Mouse (Mus musculus) liver, embryonic 16.5 days (tissue): ENCODE measurements at regions not wholly inside any gene's neighbourhood (a gene's known extent, or its start where the extent isn't known, plus 50 kb on each side); places are given as distances from the start of the nearest gene placed in this dataset.
A peak's percentile ranks its signal among the peaks of the same experiment; 100 is the strongest.

Source experiments
- ATAC-seq: fragments of 200-750 bp; cut with Nextera tagmentation; 2 replicates; pipeline ENCODE4 v1.8.0; 2017; ENCODE audit warnings: low read depth, mild to moderate bottlenecking, moderate number of reproducible peaks, moderate library complexity
- H3K27ac ChIP-seq: fragments of 300-500 bp; sonication (generic); 2 replicates; pipeline ENCODE4 v1.5.1; 2014; ENCODE audit warnings: mild to moderate bottlenecking, low read length
- H3K27me3 ChIP-seq: fragments of 300-500 bp; sonication (generic); 2 replicates; pipeline ENCODE4 v1.6.1; 2014; ENCODE audit warnings: low read depth, low read length, mixed read lengths; ENCODE audit not compliant: control insufficient read depth, insufficient read depth
- H3K36me3 ChIP-seq: fragments of 300-500 bp; sonication (generic); 2 replicates; pipeline ENCODE4 v1.6.1; 2014; ENCODE audit warnings: mild to moderate bottlenecking; ENCODE audit not compliant: control insufficient read depth, insufficient read depth
- H3K4me1 ChIP-seq: fragments of 300-500 bp; sonication (generic); 2 replicates; pipeline ENCODE4 v1.6.1; 2014; ENCODE audit warnings: low read depth, low read length, mixed read lengths; ENCODE audit not compliant: control insufficient read depth
- H3K4me2 ChIP-seq: fragments of 300-500 bp; sonication (generic); 2 replicates; pipeline ENCODE4 v1.6.1; 2014; ENCODE audit warnings: low read depth, low read length, mixed read lengths
- H3K4me3 ChIP-seq: fragments of 300-500 bp; sonication (generic); 2 replicates; pipeline ENCODE4 v1.5.1; 2014; ENCODE audit warnings: low read depth, mild to moderate bottlenecking, low read length
- H3K9ac ChIP-seq: fragments of 300-500 bp; sonication (generic); 2 replicates; pipeline ENCODE4 v1.6.1; 2014; ENCODE audit warnings: low read depth, low read length
- H3K9me3 ChIP-seq: fragments of 300-500 bp; sonication (generic); replicated peaks from 2 replicates; pipeline ENCODE4 v1.6.1; 2016; ENCODE audit warnings: low read length; ENCODE audit not compliant: control insufficient read depth
- WGBS: fragments of 180-500 bp; shearing (Covaris S2); extraction: QIAGEN DNeasy Blood & Tissue Kit; methylation state at CpG from one replicate; pipeline ENCODE4 v1.1.7; 2014; ENCODE audit not compliant: insufficient replicate concordance; 5-methylcytosine and 5-hydroxymethylcytosine counted together

DNA sequence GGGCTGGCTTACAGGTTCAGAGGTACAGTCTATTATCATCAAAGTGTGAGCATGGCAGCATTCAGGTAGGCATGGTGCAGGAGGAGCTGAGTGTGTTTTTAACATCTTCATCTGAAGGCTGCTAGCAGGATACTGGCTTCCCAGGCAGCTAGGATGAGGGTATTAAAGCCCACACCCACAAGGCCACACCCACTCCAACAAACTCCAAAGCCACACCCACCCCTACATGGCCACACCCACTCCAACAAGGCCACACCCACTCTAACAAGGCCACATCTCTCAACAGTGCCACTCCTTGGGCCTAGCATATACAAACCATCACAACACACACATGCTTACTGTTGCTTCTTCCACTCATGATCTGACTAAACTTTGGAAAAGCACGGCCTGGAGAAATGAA is 172.5 kb downstream of the Msrb3 start:
- Histone ChIP-seq H3K27ac (no peak overlapping the region), H3K9me3 (no peaks in the 10 kb centered on the region), H3K4me1 (no peaks in the 10 kb centered on the region), H3K27me3 (peaks cover 12% of the 10 kb centered on the region), H3K4me2 (no peak overlapping the region), H3K9ac (no peak overlapping the region), H3K36me3 (no peaks in the 10 kb centered on the region), H3K4me3 (no peak overlapping the region)
- ATAC-seq: no peak
- 76% methylated on average over 1 of the region's 1 CpGs for WGBS

DNA sequence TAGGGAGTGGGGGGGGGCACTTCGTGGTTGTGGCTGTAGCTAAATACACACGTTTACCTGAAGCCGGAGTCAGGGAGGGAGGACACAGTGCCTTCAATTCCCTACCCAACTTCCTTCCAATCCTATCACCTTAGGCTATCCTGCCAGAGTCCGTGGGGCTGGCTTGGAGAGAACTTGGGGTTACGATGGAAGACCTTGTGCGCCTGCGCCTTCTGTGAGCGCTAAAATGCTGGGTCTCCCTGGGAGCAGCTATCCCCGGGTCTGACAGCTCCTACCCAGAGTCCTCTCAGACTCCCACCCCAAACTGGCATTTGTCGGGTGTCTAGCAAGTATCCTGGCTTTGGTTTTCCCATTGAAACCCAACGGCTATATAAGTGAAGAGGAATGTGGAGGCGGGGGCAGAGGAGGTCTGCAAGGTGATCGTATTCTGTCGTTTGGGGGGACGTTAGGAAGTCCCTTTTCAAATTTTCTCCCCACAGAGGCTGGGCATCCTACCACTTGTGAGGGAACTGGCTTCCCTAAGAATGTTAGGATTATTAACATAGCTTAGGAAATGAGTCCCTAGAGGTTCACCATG is 176.9 kb downstream of the Msrb3 start:
- Histone ChIP-seq H3K9ac (no peak overlapping the region), H3K4me1 (no peaks in the 10 kb centered on the region), H3K36me3 (no peaks in the 10 kb centered on the region), H3K27ac (no peak overlapping the region), H3K4me3 (no peak overlapping the region), H3K9me3 (no peaks in the 10 kb centered on the region), H3K27me3 (peaks cover 12% of the 10 kb centered on the region), H3K4me2 (no peak overlapping the region)
- 13% methylated on average over 15 of the region's 15 CpGs for WGBS
- ATAC-seq: no peak

DNA sequence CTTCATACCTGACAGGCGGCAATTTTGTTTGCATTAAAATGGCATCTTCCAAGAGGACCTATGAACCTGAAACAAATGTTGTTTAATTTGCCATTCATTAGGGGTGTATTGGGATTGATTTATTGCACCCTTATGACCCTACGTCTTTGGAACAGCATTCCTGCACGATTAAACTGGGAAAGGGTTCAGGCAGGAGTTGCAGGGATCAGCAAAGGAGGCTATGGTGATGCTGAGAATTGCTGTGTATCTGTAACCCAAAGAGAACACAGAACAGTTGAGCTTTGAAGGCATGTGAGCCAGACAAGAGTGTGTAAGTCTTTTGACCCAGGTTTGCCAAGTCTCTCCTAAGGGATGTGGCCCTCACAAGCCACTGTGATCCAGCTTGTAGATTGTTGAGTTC is 177.9 kb downstream of the Msrb3 start:
- H3K4me1 ChIP-seq: no peaks in the 10 kb centered on the region

DNA sequence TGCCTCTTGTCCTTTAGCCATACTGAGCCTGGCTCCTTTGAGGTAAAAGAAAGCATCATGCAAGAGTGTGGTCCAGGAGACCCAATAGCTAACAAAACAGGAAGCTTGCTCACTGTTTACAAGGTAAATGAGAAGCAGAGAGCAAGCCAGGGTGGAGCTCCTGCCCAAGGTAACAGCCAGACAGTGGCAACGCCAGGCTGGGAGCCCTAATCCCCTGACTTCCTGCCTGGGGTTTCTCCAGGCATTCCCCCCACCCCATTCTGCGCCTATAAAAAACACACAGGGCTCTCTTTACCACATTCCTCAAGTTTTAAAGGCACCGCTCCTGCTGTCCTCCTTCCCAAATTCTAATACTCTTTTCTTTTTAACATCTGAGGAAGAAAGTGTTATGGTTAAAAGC is 178.8 kb downstream of the Msrb3 start:
- no peak for ATAC-seq
- H3K27me3 ChIP-seq: peaks cover 12% of the 10 kb centered on the region
- H3K4me3 ChIP-seq: no peak overlapping the region
- no peaks in the 10 kb centered on the region for H3K9me3 ChIP-seq
- no peak overlapping the region for H3K4me2 ChIP-seq
- WGBS: 37% methylated on average over 3 of the region's 3 CpGs
- no peaks in the 10 kb centered on the region for H3K36me3 ChIP-seq
- no peaks in the 10 kb centered on the region for H3K4me1 ChIP-seq
- no peak overlapping the region for H3K9ac ChIP-seq
- no peak overlapping the region for H3K27ac ChIP-seq

More for the DNA sequence above, 177.9 kb downstream of the Msrb3 start:
- Histone ChIP-seq H3K27me3 (peaks cover 12% of the 10 kb centered on the region), H3K4me3 (no peak overlapping the region), H3K4me2 (no peak overlapping the region), H3K9me3 (no peaks in the 10 kb centered on the region), H3K9ac (no peak overlapping the region), H3K27ac (no peak overlapping the region), H3K36me3 (no peaks in the 10 kb centered on the region)
- 36% methylated on average over 3 of the region's 3 CpGs for WGBS
- ATAC-seq: no peak

DNA sequence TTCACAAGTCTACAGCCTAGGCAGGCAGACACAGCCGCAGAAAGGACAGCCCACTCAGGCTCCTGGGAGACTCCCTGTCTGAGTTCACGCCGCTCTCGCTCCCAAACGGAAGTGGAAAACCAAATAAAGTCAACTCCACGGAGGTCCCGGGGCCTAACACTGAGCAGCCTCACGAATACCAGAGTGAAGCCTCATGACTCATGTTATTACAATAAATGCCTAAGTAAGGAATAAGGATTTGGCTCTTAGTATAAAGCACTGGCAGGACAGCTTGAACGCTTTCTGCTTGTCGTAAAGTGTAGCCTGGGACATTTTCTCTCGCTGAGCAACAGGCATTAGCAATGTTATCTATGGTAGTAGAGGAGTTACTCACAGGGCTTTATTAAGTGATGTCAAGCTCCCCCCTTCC is 181.7 kb downstream of the Msrb3 start:
- H3K4me2 ChIP-seq: no peak overlapping the region
- no peak overlapping the region for H3K4me3 ChIP-seq
- H3K27me3 ChIP-seq: peaks cover 6% of the 10 kb centered on the region; the same call in 1 of the 2 replicates
- no peak overlapping the region for H3K27ac ChIP-seq
- H3K36me3 ChIP-seq: no peaks in the 10 kb centered on the region
- no peaks in the 10 kb centered on the region for H3K4me1 ChIP-seq
- ATAC-seq: no peak
- H3K9me3 ChIP-seq: no peaks in the 10 kb centered on the region
- H3K9ac ChIP-seq: no peak overlapping the region
- 53% methylated on average over 11 of the region's 11 CpGs for WGBS

DNA sequence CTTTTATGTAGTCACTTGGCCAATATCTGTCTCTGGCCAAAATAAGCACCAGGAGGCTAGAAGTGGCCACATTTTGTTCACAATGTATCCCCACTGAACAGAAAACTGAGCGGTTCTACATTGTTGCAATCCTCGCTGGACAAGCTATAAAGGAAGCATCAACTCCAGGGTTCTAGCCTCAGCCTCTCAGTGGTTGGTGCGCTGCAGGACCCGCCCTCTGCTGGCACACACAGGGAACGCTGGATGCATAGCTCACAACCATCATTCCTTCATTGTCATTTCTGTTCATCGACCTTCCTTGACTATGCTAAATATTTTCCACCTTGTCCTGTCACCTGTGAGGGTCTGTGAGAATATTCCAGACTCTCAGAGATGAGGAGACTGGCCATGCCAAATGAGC is 182.5 kb downstream of the Msrb3 start:
- ATAC-seq: no peak
- Histone ChIP-seq H3K4me1 (no peaks in the 10 kb centered on the region), H3K27me3 (no peaks in the 10 kb centered on the region), H3K4me3 (no peak overlapping the region), H3K36me3 (no peaks in the 10 kb centered on the region), H3K27ac (no peak overlapping the region), H3K4me2 (no peak overlapping the region), H3K9ac (no peak overlapping the region), H3K9me3 (no peaks in the 10 kb centered on the region)
- WGBS: 50% methylated on average over 6 of the region's 6 CpGs

DNA sequence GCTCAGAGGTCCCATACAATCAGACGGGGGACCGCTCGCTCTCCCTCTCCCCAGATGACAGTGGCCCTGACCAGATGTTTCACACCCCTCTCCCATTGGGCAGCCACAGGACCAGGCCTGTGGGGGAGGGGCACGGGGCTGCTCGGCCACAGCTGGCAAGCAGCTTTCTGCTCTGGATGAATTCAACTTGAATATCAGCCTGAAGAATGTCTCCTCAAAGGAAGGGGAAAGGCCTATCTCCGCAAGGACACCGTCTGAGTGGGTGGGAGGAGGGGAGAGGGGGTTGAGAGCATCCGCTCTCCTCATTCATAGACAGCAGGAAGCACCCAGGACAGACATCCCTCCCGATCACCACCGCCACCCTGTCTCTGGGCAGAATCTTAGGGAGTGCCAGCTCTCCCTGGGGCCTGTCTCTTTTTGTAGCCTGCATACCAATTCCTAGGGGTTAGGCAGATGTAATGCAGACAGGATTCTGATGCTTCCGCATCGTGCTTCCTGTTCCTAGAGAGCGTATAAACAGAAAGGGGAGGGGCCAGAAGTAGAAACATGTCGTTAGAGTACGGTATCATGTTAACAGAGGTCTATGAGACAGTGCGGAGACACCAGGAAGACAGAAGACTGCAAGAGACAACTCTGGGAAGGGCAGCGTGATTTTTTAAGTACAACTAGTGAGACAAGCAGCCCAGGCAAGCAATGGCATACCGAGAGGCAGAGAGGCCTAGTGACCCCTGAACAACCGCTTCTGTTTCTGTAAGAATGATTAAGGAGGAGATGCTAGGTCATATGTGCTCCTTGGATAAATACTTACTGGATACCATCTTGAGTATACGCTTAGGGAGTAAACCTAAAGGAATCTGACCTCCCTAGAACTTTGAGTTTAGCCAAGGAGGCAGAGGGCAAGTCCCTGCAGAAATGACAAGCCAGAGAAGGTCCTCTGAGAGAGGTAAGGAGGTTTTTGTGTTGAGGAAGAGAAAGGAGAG is 190.8 kb downstream of the Msrb3 start:
- H3K27ac ChIP-seq: no peak overlapping the region
- H3K36me3 ChIP-seq: no peaks in the 10 kb centered on the region
- H3K27me3 ChIP-seq: no peaks in the 10 kb centered on the region
- H3K4me3 ChIP-seq: no peak overlapping the region
- peak overlapping the region; percentile 25; the same call in 1 of the 2 replicates for H3K4me2 ChIP-seq
- ATAC-seq: peak; percentile 51
- H3K4me1 ChIP-seq: no peaks in the 10 kb centered on the region; the same call in 1 of the 2 replicates
- WGBS: 25% methylated on average over 20 of the region's 20 CpGs
- no peaks in the 10 kb centered on the region for H3K9me3 ChIP-seq
- no peak overlapping the region for H3K9ac ChIP-seq

DNA sequence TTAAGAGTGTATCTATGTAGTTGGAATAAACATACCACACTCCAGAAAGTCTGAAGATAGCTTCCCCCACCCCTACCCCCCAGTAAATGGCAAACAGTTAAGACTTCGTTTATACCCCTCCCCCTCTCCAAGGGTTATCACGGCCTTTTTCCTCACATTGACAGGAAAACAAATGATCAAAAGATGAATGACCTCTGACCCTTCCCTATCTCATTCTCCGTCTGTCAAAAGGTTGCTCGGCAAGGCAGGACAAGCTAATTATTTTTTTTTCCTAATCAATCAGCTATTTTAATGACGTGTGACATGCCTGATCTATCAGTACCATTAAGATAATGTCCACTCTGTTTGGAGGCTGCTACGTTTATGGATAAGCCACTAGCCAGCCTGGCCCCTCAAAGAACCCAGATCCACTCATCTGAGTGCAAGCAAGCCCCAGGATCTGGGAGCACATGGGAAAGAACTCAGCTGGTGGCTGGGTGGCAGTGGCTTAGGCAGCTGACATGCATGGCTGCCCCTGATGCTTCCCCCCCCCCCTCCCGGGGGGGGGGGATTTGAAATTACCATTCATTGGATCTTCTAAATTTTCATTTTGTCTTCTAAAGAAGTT is 192.1 kb downstream of the Msrb3 start:
- whole genome bisulfite sequencing: 24% methylated on average over 7 of the region's 7 CpGs
- H3K9ac ChIP-seq: no peak overlapping the region
- H3K4me3 ChIP-seq: no peak overlapping the region
- H3K27me3 ChIP-seq: no peaks in the 10 kb centered on the region
- H3K36me3 ChIP-seq: no peaks in the 10 kb centered on the region
- H3K27ac ChIP-seq: no peak overlapping the region
- no peaks in the 10 kb centered on the region for H3K9me3 ChIP-seq
- ATAC-seq: no peak
- no peaks in the 10 kb centered on the region; the same call in 1 of the 2 replicates for H3K4me1 ChIP-seq
- H3K4me2 ChIP-seq: no peak overlapping the region

DNA sequence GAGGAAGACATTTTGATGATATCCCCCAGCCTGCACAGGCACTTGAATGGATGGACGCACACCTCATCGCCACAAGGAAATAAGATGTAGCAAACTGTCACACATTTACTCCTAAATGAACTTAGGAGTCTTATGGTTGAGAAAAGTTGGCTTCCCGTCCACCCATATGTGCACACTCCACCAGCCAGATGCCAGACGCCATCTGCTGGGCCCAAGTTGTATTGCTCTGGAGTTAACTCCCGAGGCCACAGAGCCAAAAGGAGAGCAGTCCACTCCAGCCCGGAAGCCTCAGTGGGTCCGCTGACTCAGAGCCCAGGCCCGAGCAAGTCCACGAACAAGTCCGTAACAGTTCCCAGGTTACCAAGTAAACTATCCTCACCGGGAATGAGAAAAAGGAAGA is 197.1 kb downstream of the Msrb3 start:
- Histone ChIP-seq H3K36me3 (no peaks in the 10 kb centered on the region), H3K27ac (no peak overlapping the region), H3K9ac (no peak overlapping the region), H3K4me2 (no peak overlapping the region), H3K9me3 (no peaks in the 10 kb centered on the region), H3K4me1 (peaks cover 5% of the 10 kb centered on the region; the same call in 1 of the 2 replicates), H3K27me3 (no peaks in the 10 kb centered on the region), H3K4me3 (no peak overlapping the region)
- 11% methylated on average over 11 of the region's 11 CpGs for WGBS
- peak; percentile 47; the same call in 1 of the 2 replicates for ATAC-seq
